Mouse (Mus musculus): ENCODE results near the gene Gm5737.

The Gm5737 gene

DNA sequence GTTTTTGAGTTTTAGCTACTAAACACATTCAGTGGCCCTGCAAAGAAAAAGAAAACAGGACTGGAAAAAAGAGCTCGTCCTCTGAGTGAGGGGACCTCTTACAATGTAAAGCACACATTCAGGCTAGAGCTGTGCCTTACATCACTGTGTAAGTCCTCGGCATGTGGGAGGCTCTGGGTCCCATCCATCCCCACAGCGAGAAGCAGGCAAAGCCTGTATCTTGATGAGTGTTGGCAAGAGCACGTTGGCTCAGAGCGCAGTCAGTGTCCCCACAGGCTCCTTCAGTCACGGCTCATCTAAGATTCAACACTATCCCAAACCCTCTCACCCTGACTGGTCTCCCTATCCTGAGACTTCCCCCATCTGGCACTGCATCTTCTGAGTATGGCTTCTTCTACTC is 66.1 kb downstream of the Gm5737 start:
- DNase-seq: no peak

DNA sequence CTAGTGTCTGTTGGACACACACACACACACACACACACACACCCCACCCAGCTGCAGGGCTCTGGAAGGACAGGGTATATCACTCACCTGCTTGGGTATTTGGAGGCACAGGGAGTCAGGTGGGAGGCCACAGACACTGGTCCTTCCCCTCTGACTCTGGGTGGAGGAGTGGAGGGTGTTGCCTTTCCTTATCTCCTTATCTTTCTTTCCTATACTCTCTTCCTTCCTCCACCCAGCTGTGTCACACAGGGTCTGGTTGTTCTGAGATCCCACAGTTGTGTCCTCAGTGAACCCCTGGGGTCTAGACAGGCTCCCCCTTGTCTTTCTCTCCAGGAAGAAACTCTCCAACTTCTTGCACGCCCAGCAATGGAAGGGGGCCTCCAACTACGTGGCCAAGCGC is 67.8 kb downstream of the Gm5737 start:
- no peak for DNase-seq

DNA sequence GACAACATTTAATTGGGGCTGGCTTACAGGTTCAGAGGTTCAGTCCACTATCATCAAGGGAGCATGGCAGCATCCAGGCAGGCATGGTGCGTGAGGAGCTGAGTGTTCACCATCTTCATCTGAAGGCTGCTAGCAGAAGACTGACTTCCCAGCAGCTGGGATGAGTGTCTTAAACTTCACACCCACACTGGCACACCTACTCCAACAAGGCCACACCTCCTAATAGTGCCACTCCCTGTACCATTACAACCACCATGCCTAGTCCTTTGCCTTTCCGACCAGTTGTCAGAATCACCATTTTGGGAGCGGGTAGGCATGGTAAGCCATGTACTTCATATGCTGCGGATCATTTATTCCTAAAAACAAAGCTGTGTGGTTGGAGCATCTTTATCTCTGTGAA is 68.6 kb downstream of the Gm5737 start:
- DNase-seq: no peak
